Mouse (Mus musculus) cerebellum, adult 9-11 months (tissue): ENCODE results near the gene Nlrp6.
"Not testable (repeated sequence)": the region's sequence is repeated elsewhere in the genome, so short reads cannot be mapped to it uniquely, and the experiment has no call there.

ENCODE experiments used
- DNase-seq: peaks from one replicate; pipeline ENCODE4 v3.0.0; 2022

The Nlrp6 gene

GRCm38 (mm10) chr7:140976720-140977119 lies 56.0 kb downstream of the Nlrp6 start:
- not testable (repeated sequence) for DNase-seq
